Mouse (Mus musculus) lung, adult 2 months (tissue): ENCODE measurements around the gene Gpc6. TPM values are rescaled to one million over a fixed set of nuclear protein-coding genes. Genes with fewer than 3 reads are reported as not detected.

Experiments
- DNase-seq: peaks from one replicate; pipeline ENCODE4 v3.0.0; 2022
- H3K4me1 ChIP-seq: fragments of 200-500 bp; 2 replicates; pipeline ENCODE4 v1.6.1; 2011; ENCODE audit warnings: low read length; ENCODE audit not compliant: control insufficient read depth, insufficient read depth
- H3K4me3 ChIP-seq: fragments of 200-500 bp; replicated peaks from 2 replicates; pipeline ENCODE3; 2011; ENCODE audit warnings: low read depth, mild to moderate bottlenecking, control low read depth, low read length; ENCODE audit errors: extremely low read depth
- CTCF ChIP-seq: fragments of 200-500 bp; IDR thresholded peaks from 2 replicates; pipeline ENCODE4 v1.5.1; 2011; ENCODE audit warnings: mild to moderate bottlenecking, low read length, control low read depth; ENCODE audit not compliant: insufficient read depth
- POLR2A ChIP-seq: fragments of 200-500 bp; IDR thresholded peaks from 2 replicates; pipeline ENCODE4 v1.6.1; 2011; ENCODE audit warnings: low read depth, mild to moderate bottlenecking, control low read depth, low read length, borderline replicate concordance; ENCODE audit errors: extremely low read depth
- WGBS: fragments of 180-500 bp; shearing (Covaris S2); methylation state at CpG from one replicate; pipeline ENCODE4 v1.1.7; 2018; 5-methylcytosine and 5-hydroxymethylcytosine counted together
- polyA plus RNA-seq: library from polyadenylated mRNA; depleted of rRNA; stranded (reverse); fragments of >200 nt; gene quantifications from 2 replicates; pipeline ENCODE4 v1.2.3, GENCODE M21; 2012

Gpc6 gene
- polyA plus RNA-seq, 1 experiment, result 2.4 TPM

- Histone ChIP-seq H3K4me1 (no peaks in the 10 kb centered on the region), H3K4me3 (no peak overlapping the region)
- 8% methylated on average over 21 of the region's 21 CpGs for WGBS
- TF ChIP-seq CTCF, result no peak
- TF ChIP-seq POLR2A, result no peak
- DNase-seq, result no peak
Observed at GRCm38 (mm10) chr14:116927341-116928315, 2.5 kb downstream of the Gpc6 start.

GRCm38 (mm10) chr14:116928395-116928794 lies 3.3 kb downstream of the Gpc6 start:
- 48% methylated on average over 2 of the region's 2 CpGs for WGBS
- Histone ChIP-seq H3K4me1 (no peaks in the 10 kb centered on the region), H3K4me3 (no peak overlapping the region)
- TF ChIP-seq POLR2A, result no peak
- TF ChIP-seq CTCF, result no peak
- no peak for DNase-seq

- TF ChIP-seq POLR2A, result no peak
- no peak for TF ChIP-seq CTCF
- no peaks in the 10 kb centered on the region for H3K4me1 ChIP-seq
- DNase-seq, result no peak
- no peak overlapping the region for H3K4me3 ChIP-seq
- 35% methylated on average over 7 of the region's 7 CpGs for WGBS
Observed at GRCm38 (mm10) chr14:116928796-116929529, 3.8 kb downstream of the Gpc6 start.

GRCm38 (mm10) chr14:116933825-116934224 lies 8.7 kb downstream of the Gpc6 start:
- WGBS, result 54% methylated on average over 5 of the region's 5 CpGs
- Histone ChIP-seq H3K4me1 (no peaks in the 10 kb centered on the region), H3K4me3 (no peak overlapping the region)
- TF ChIP-seq CTCF (no peak), POLR2A (no peak)
- no peak for DNase-seq

GRCm38 (mm10) chr14:116937910-116938560 lies 12.9 kb downstream of the Gpc6 start:
- TF ChIP-seq CTCF, result no peak
- no peak for TF ChIP-seq POLR2A

GRCm38 (mm10) chr14:116938735-116939134 lies 13.6 kb downstream of the Gpc6 start:
- TF ChIP-seq POLR2A (no peak), CTCF (no peak)
- Histone ChIP-seq H3K4me1 (no peaks in the 10 kb centered on the region), H3K4me3 (no peak overlapping the region)
- 75% methylated on average over 9 of the region's 9 CpGs for WGBS
- DNase-seq, result no peak

More at GRCm38 (mm10) chr14:116937910-116938560, 12.9 kb downstream of the Gpc6 start:
- no peak for DNase-seq
- WGBS, result 66% methylated on average over 14 of the region's 14 CpGs
- Histone ChIP-seq H3K4me3 (no peak overlapping the region), H3K4me1 (no peaks in the 10 kb centered on the region)

- 61% methylated on average over 1 of the region's 1 CpGs for WGBS
- TF ChIP-seq POLR2A (no peak), CTCF (no peak)
- Histone ChIP-seq H3K4me3 (no peak overlapping the region), H3K4me1 (no peaks in the 10 kb centered on the region)
- DNase-seq, result no peak
Observed at GRCm38 (mm10) chr14:116939561-116939960, 14.4 kb downstream of the Gpc6 start.

GRCm38 (mm10) chr14:116941772-116942171 lies 16.7 kb downstream of the Gpc6 start:
- H3K4me3 ChIP-seq, result no peak overlapping the region
- TF ChIP-seq CTCF (no peak), POLR2A (no peak)
- no peak for DNase-seq
- 90% methylated on average over 4 of the region's 4 CpGs for WGBS
- H3K4me1 ChIP-seq, result no peaks in the 10 kb centered on the region

GRCm38 (mm10) chr14:116943751-116944150 lies 18.6 kb downstream of the Gpc6 start:
- no peak for TF ChIP-seq POLR2A
- TF ChIP-seq CTCF, result no peak
- Histone ChIP-seq H3K4me3 (no peak overlapping the region), H3K4me1 (no peaks in the 10 kb centered on the region)
- WGBS, result 86% methylated on average over 7 of the region's 7 CpGs
- DNase-seq, result no peak

- no peak for DNase-seq
- Histone ChIP-seq H3K4me3 (no peak overlapping the region), H3K4me1 (no peaks in the 10 kb centered on the region)
- TF ChIP-seq CTCF, result no peak
- TF ChIP-seq POLR2A, result no peak
- 56% methylated on average over 6 of the region's 6 CpGs for WGBS
Observed at GRCm38 (mm10) chr14:116945975-116946374, 20.9 kb downstream of the Gpc6 start.
